Mouse (Mus musculus) thymus, postnatal 36 days (tissue): ENCODE measurements around the gene Bcor.

ENCODE experiments used
- DNase-seq, 2 experiments: peaks; one replicate each; pipeline ENCODE4 v3.0.0; 2022; ENCODE audit warnings: mixed read lengths in 2 of 2

The Bcor gene

DNA sequence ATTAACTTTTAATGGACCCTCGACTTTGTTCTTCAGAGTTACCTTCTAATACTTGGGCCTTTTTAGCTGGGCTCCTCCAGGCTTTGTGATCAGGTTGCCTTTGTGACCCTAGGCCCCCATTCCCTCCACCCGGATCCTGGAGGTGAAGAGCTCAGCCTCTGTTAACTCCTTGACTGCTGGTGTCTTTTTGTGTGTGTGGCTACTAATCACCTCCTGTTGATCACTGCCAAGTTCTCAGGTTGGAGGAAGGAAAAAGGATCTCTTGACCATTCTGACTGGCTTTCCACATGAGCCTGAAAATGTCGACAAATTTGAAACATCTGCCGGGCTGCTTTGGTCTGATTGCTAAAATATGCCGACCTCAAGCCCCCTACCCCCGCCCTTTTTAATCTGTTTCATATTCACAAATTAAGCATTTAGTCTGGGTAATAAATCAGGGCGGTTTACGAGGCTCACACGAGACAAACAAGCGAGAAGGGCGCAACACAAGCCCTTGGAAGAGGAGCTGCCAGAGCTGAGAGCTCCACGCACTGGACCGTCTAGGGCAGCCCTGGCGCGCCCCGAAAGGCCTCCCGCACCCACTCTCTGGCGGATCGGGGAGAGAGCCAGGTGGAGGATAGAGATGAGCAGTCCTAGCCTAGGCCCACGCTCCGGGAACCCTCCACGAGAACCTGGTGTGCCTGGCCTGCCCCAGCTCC is 33.6 kb downstream of the Bcor start:
- peak in 1 of 2 experiments; percentile 26 for DNase-seq

DNA sequence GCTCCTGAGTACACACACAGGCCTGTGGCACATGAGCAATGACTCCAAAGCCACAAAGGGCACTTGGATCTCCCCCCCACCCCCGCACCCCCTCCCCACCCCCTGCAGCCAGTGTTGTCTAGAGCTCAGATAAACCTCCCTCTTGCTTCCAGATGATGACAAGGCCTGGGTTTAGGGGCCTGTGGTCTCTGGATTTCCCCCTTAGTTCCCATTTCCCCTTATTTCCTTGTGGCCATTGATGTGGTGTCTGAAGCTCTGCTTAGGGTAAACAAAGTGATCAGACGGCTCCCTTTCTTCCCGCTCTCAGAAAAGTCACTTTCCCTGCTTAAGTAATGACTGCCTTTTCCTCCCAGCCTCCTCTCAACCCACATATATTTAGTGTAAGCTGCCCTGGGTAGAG is 35.6 kb downstream of the Bcor start:
- no peak for DNase-seq

DNA sequence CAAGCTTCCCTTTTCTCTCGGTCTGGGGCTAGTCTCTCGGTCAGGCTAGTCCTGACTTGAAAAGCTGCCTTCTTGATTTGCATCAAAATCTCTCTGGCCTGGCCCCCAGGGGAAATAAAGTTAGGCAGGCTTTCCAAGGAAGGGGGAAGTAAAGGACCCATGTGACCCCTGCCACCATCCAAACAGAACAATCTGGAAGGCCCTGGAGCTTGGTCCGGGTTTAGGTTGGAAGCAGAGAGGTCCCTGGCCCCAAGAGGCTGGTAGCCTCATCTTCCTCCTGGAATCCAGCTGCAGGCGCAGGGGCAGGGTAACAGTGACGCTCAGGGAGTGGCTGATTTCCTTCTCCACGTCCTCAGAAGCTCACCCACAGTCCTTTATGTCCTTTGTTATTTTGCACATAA is 36.5 kb downstream of the Bcor start:
- DNase-seq = no peak

DNA sequence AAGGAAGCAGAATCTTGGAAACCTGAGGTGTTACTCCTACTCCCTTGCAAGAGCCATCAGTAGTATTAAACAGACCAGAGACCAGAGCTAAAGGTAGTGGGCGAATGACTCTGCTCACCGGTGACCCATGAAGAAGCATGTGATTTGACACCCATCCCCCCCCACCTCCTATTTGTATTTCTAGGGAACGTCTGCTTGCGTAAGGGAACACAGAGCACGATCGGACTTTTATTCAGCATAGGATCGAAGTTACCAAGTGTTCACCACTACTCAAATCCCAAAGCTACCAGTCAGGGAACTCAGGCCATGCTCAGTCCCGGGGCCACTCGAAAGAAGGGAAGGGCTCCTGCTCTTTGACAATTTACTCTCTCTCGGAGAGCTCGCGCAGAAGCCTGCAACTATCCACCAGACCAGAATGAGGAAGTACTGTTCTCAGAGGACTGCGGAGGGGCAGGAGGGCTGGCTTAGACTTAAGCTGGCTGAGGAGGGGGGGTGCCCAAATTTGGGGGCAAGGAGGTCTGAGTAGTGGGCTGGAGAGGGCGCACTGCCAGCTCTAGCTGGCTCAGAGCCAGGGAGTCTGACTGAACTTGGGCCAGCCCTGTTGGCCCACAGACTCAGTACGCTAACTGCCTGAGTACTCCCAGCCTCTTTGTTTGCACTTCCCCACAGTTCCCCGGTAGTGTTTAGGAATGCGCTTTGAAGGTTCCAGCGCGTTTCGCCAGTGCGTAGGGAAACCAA is 37.4 kb downstream of the Bcor start:
- no peak for DNase-seq

DNA sequence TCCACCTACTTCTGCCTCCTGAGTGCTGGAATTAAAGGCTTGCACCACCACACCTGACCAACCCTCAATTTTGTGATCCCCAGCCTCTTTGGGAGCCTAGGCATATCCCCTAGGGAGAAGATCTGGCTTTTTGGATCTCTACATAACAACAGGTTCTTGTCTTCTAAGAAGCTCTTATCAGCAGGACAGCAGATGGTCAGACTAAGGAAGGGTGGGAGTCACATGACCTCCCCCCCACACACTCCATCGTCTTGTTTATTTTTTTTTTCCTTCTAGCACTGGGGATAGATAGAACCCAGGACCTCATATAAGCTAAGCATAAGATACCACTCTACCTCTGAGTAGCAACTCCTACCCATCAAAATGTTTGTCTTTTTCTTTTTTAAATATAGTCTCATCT is 40.7 kb downstream of the Bcor start:
- DNase-seq = no peak

DNA sequence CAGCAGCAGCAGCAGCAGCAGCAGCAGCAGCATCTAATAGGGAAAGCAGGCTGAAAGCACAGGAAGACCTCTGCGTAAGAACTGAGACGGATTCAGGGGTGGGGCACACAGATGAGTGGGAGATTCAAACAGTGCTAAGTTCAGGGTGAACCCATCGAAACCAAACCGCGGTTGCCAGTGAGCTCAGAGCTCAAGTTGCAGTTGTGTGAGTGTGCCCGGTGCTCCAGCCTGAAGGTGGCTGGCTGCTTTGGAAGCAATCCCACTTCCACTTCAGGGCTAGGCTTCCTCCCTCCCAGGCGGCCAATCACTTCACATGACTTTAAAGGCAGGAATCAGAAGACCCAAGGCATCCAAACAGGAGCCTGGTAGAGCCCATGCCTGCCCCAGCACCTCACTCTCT is 44.0 kb downstream of the Bcor start:
- DNase-seq = no peak

DNA sequence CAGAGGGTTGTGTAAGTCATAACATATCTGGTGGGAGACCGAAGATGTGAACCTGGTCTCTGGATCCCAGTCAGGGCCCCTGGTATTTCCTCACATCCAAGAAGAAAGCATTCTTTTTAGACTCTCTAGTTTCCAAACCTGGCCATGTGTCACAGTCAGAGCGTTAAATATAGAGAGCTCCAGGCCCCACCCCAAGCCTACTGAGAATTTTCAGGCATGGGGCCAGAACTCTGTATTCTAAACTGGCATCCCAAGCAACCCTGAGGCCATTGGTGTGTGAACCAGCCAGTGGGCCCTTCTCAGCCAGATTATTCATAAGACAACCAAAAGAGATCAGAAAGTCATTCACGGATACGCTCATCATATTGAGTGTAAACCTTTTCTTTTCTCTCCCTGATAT is 48.0 kb downstream of the Bcor start:
- no peak for DNase-seq

DNA sequence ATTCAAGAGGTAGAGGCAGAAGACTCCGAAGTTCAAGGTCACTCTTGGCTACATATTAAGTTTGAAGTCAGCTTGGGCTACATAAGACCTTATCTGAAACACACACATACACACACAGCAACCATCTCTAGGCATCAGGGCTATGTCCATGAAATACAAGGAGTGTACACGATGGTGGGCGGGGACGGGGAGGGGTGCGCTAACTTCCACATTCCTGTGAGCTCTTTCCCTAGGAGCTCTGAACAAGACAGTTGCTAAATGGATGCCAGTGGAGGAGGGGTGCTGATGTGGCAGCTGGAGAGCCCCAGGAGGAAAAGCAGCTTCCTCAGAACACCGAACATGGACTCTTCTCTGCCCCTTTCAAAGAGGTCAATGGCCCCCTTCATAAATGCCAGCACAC is 49.6 kb downstream of the Bcor start:
- DNase-seq = no peak

DNA sequence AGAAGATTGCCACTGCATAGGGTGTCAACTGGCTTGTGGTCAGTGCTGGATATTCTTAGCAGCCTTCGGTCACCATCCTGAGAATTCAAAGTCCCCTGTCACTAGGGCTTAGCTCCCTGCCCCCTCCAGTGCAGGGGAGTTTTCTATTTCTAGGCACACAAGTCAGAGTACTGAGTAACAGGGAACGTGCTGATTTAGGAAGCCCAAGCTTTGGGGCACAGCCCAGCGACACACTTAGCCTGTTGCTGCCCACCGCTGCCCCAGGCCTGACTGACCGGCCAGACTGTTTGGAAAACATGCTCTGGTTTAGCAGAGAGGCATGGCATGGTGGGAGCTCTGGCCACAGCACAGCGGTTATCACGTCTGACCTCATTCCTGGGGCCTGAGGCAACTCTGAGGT is 54.8 kb downstream of the Bcor start:
- no peak for DNase-seq

DNA sequence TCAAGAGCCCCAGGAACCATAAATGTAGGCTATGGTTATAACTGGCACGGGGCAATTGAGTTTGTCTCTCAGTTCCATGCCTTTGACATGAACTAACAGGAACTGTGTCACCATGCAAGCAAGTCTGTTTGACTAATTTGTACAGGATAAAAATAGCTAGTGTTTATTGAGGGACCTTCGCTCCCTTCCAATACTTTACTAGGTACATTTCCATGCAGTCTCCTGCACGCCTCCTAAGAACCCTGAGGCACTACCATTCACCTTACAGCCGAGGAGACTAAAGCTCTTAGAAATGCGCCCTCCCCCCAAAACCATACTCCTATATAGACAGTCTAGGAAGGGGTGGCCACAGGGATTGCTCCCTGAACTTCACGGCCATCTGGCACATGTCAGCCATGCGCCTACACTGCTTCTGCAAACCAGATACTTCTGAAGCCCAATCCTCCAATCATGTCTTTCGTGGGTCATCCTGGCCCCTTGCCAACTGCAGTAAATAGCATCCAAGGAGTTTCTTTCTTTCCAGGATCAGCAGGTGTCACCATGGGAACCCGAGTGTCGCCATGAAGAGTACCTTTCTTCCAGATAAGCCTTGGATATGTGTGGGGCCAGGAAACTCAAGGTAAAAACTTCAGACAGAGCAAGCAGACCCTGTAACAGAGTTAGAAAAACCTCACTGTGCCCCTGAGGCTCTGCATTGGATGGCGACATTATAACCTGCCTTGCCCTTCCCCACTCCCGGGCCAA is 63.2 kb downstream of the Bcor start:
- no peak for DNase-seq

DNA sequence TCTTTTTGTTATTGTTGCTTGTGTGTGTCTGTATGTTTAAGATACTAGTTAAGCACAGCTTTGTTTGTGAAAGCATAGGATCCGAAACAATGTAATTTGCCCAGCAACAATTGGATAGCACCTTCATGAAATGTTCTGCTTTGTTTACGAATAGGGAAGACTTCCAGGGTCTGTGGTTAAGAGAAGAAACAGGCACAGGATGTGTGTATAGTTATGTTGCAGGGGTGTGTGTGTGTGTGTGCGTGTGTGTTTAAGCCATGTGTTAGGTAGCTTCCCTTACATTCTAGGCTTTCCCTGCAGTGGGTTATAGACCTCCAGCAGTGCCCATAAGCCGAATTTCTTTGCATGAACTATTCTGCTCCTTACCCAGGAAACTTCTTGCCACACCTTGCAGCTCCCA is 66.8 kb downstream of the Bcor start:
- DNase-seq = no peak

DNA sequence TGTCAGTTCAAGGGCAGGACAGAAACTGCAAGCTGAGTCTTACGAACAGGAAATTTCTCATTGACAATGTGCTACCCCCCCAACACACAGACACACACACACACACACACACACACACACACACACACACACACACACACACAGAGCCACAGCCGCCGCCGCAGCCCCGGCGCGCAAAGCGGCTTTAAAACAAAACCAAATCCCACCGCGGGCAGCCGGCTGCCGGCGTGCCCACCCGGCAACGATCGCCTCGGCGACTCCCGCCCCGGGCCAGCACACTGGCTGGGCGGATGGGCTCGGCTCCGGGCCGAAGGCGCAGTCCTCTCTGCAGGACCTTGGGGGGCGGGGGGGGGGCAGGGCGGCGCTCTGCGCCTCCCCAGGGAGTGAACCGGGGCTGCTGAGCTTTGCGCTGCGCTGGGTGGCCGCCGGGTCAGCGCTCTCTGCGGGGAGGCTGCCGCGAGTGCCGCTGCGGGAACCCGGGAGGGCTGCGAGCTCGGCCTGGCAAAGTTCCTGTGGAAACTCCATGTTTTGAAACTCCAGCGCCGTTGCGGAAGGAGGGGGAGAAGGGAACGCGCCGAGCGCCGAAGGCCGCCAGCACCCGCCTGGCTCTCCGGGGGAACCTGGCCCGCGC is 68.6 kb downstream of the Bcor start:
- DNase-seq = peak; percentile 48 to 52

DNA sequence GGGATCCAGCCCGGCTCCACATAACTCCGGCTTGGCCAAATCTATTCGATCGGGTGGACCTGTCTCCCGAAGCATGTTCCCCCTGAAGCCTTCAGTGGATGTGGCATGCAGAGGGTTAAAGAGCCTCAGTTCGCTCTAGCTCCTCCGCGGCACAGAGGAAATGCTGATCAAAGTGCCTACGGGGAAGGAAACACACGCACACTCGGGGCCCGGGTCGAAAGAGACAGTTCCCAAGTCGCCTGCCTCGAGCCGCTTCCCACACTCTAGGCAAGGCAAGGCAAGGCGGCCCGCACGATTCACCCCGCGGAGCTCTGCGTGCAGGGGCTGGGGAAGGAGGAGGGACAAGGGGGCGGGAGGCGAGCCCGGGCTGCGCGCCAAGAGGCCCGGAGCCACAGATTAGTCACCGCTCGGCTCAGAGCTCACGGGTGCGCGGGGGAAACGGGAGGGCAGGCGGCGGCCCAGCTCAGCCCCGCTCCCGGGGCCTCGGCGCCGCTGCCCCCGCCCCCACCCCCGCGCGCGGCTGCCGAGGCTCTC is 69.2 kb downstream of the Bcor start:
- DNase-seq = peak; percentile 68 to 76

DNA sequence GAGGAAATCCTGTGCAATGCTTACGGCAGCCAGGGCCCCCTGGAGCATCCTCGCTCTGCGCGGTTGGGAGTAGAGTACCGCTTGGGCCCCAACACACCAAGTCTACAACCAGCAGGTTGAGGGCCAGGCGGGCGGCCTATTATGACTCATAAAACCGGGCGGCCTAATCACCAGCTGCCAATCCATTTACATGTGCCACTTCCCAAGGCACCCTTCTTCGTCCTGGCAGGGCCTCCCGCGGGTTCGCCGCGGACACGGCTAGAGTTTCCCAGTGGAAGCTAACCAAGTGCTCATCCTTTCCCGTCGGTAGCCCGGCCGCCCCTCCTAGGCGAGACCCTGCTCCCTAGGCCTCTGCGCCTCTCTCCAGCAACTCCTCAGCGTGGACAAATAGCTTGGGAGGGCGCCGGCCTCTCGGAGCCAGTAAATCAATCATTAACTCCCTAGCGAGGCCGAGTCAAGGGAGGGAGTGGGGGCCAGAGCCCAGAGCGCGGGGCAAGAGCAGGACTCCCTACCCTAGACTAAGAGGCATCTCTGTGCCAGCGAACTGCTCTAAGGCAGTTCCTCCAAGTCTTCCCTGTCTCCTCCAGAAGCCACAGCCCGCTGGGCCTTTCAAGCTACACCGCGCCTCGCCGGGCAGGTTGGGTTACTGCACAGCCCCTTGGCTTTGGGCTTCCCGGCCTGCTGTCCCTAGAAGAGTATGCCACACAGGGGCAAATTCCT is 69.8 kb downstream of the Bcor start:
- DNase-seq = peak; percentile 29 to 40

DNA sequence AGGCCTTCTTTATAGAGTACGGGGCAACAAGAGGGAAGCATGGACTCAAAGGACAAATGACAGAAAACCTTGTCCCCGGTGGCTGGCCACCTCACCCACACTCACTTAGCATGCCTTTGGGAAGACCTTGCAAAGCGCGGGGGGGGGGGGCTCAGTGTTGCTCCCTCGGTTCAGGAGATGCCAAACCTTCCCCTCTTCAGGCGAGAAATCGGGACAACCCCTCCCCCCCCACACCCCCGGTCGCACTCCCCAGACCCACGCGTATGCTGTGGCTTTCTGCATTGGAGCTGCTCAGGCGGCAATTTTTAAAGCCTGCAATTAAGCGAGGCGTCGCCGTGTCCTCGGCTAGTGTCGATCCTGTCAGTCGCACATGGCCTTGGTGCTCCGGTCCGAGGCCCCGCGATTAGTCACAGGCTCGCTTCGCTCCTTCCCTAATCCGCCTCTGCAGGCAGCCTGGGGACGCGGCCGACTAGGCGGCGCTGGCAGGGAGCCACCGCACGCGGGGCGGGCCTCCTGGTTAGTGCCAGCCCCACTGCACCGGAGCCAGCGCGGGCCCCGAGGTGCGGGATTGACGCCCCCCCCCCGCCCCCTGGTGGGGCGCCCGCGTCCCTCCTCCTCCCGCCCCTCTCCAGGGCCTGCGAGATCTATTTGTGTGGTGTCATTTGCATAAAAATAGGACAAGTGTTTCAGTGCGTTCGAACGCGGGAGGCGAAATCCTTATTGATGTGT is 70.6 kb downstream of the Bcor start:
- peak; percentile 42 to 63 for DNase-seq

DNA sequence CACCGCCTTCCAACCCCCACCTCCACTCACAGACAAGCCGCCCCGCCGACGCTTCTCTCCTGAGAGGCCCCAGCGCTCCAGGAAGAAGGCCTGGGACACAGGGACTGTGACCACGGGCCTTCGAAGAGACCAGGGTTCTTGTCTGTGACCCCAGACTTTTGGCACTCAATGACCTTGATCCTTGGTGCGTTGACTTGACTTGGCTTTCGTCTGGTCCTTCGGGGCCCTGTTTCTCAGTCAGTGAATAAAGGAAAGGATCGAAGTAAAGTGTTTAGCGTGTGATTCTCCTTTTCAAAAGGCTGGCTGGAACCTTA is 71.2 kb downstream of the Bcor start:
- DNase-seq = no peak

DNA sequence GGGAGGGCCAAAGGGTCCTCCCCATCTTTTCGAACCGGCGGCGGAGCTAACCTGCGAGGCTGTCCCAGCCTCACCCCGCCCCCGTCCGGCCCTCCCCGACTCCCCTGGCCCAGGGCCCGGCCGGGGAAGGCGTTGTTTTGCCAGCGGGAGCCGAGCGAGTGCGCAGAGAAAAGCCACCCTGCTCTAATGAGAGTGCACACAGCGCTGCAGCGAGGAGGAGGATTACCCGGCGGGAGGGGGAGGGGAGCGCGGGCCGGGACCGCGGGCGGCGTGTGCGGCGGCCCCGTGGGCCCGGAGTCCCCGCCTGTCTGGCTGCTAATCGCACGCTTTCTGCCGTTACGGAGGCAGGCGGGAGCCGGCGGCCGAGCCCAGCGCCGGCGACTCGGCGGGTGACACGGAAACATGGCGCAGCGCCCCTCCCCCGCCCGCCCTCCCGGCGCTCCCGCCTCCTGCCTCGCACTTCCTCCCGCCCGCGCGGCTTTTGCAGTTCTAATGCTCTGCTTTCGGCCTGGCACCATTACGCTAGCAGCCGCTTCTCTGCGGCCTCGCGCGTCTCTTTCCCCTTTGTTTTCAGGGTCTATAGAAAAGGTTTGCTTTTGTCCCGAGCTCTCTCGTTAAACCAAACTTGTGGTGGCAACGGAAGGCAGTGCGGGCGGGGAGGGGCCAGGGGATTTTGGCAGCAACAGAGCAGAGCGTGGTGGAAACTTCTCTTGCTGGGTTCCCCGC is 71.7 kb downstream of the Bcor start:
- DNase-seq = peak; percentile 71 to 78

DNA sequence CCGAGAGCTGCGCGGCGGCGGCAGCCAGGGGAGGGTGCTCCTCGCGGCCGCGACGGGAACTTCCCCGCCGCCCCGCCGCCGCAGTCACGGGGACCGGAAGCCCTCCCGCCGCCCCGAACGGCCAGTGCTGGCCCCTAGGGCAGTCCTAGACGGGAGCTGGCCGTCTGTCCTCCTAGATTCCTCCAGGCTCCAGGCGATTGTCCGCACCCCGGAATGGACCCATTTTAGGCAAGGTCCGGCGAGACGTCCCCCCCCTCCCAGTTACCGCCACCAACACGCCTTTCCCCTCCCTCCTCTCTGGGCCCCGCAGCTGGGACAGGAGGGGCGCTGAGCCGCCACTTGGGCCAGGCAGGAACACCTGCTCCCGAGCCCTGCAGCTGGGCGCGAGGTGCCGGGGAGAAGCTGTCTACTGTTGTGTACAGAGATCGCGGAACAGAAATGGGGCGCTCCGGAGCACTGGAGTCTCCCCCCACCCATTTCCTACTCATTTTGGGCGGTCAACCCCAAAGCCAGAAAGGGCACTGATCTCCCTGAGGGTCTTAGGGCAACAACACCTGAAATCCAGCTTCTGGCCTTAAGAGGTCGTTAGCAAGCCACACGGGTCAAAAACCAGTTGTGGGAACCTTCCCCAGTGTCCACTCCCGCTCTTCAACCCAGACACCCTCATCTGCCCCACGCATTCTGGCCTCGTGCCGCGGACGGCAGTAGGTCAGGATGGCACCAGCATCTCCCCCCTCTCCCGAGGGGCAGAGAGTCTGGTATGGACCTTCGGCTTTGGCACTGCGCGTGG is 72.4 kb downstream of the Bcor start:
- DNase-seq = peak; percentile 66 to 82

DNA sequence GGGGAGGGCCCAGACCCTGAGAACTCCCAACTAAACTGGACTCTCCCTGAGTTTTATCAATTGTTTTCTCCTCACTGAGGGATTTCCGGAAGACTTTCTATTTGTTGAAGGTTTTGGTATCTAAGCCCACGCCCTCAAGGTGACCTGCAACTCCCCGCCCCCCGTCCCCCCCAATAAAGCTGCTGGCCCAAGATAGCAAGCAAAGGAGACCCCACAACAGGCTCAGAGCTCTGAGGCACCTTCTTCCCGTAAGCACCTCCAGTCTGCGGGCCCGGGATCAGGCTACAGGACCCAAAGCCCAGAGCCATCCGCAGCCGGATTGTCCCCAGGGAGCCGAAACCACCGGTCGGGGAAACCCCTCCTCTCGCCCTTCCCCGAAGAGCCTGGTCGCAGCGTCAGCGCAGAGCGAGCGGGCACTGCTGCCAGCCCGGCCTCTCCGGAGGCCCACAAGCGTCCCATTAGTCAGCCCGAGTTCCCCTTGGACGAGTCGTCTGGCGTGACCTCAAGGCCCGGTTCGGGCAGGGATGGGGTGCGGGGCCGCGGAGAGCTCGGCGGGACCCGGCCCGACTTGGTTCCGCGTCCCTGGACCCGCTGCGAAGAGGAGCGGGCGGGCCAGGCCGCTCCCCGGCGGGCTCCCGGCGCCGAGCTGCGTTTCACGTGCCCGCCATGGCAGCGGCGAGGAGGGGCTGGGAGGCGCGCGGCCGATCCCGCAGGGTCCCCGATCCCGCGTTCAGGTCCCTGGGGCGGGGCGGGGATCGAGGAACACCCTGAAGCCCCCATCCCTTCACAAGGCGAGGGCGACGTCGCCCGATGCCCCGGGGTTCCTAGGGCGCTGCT is 73.3 kb downstream of the Bcor start:
- DNase-seq = peak; percentile 35 to 42
